Mouse (Mus musculus) bone marrow, adult 2 months (tissue): ENCODE data around the gene Rps8. TPM values are rescaled to one million over a fixed set of nuclear protein-coding genes. Genes with fewer than 3 reads are reported as not detected.
"Not testable (repeated sequence)": the region's sequence is repeated elsewhere in the genome, so short reads cannot be mapped to it uniquely, and the experiment has no call there.

Source experiments
- H3K27ac ChIP-seq: fragments of 200-500 bp; 2 replicates; pipeline ENCODE4 v1.5.1; 2012; ENCODE audit warnings: low read depth, mild to moderate bottlenecking, control low read depth, inconsistent platforms, low read length; ENCODE audit not compliant: control insufficient read depth, poor library complexity, insufficient read depth
- H3K4me1 ChIP-seq: fragments of 200-500 bp; 2 replicates; pipeline ENCODE4 v1.6.1; 2011; ENCODE audit warnings: low read length; ENCODE audit not compliant: control insufficient read depth, insufficient read depth
- H3K4me3 ChIP-seq: fragments of 200-500 bp; replicated peaks from 2 replicates; pipeline ENCODE3; 2011; ENCODE audit warnings: mild to moderate bottlenecking, low read depth, low read length, control low read depth; ENCODE audit not compliant: control insufficient read depth
- CTCF ChIP-seq: fragments of 200-500 bp; IDR thresholded peaks from 2 replicates; pipeline ENCODE4 v1.5.1; 2011; ENCODE audit warnings: low read length, control low read depth; ENCODE audit not compliant: control insufficient read depth, insufficient read depth
- POLR2A ChIP-seq: fragments of 200-500 bp; IDR thresholded peaks from 2 replicates; pipeline ENCODE4 v1.6.1; 2011; ENCODE audit warnings: low read depth, mild to moderate bottlenecking, control low read depth, low read length, borderline replicate concordance; ENCODE audit not compliant: control insufficient read depth
- WGBS: fragments of 180-500 bp; shearing (Covaris S2); methylation state at CpG from one replicate; pipeline ENCODE4 v1.1.7; 2018; 5-methylcytosine and 5-hydroxymethylcytosine counted together
- polyA plus RNA-seq: library from polyadenylated mRNA; stranded (reverse); fragments of >200 nt; gene quantifications from 2 replicates; pipeline ENCODE4 v1.2.4, GENCODE M21; 2011; ENCODE audit warnings: low replicate concordance; ENCODE audit not compliant: missing spikeins, insufficient read depth, insufficient read length

Rps8 gene
- polyA plus RNA-seq = 2,334 and 3,425 TPM in 2 replicates

DNA sequence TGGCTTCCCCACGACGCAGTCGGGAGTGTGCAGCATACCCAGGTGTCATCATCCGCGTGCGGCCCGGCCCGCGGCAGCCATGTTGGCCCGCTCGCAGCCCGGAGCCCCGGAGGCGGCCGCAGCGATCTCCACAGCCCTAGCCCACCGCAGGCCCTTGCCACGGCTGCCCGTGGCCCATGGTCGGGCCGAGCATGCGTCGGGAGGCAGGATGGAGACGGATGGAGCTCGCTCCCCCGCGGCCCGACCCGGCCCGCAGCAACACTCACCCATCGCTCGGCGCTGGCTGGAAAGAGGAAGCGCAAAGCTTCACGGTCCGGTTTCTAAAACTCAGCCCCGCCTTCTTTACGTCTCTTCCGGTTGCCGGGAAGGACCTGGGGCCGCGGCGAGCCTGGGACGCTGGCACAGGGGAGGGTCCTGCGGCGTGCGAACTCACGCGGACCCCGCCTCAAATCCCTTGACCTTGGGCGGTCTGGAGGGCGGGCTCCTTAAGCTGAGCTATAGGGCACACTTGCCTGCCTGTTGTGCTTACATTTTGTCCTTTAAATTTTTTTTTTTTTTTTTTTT lies at the start of gene Rps8:
Gene Rps8, minus strand, starts transcription at position 452 of the 564 bp plus-strand sequence.
- TF ChIP-seq POLR2A = peak; percentile 85; the same call in 1 of the 2 replicates
- TF ChIP-seq CTCF = no peak
- H3K4me1 ChIP-seq = no peaks in the 10 kb centered on the region; the same call in 1 of the 2 replicates
- peak within 1 kb of the TSS; percentile 78 for H3K27ac ChIP-seq
- under 1% methylated on average over 52 of the region's 52 CpGs for WGBS
- H3K4me3 ChIP-seq = peak within 1 kb of the TSS; percentile 91

DNA sequence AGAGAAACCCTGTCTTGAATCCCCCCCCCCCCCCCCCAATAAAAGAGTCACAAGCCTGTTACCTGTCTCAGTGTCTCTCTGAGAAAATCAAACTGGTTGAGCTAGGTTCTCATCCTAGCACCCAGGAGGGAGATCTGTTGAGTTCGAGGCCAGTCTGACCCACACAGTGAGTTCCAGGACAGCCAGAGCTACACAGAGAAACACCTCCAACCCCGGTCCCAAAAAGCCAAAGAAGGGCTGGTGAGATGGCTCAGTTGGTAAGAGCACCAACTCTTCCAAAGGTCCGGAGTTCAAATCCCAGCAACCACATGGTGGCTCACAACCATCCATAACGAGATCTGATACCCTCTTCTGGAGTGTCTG lies 46.9 kb upstream of the Rps8 start:
- Histone ChIP-seq H3K4me1 (no peaks in the 10 kb centered on the region), H3K27ac (no peak overlapping the region), H3K4me3 (no peak overlapping the region)
- 63% methylated on average over 4 of the region's 4 CpGs for WGBS
- no peak for TF ChIP-seq POLR2A
- TF ChIP-seq CTCF = no peak

GRCm38 (mm10) chr4:117202046-117202991 lies 46.3 kb upstream of the Rps8 start:
- no peaks in the 10 kb centered on the region for H3K4me1 ChIP-seq
- H3K4me3 ChIP-seq = peak overlapping the region; percentile 45
- TF ChIP-seq CTCF (0 out of 2 replicates have a peak, but pooled peaks have one; percentile 1), POLR2A (no peak)
- WGBS = 2% methylated on average over 25 of the region's 25 CpGs
- no peak overlapping the region for H3K27ac ChIP-seq

DNA sequence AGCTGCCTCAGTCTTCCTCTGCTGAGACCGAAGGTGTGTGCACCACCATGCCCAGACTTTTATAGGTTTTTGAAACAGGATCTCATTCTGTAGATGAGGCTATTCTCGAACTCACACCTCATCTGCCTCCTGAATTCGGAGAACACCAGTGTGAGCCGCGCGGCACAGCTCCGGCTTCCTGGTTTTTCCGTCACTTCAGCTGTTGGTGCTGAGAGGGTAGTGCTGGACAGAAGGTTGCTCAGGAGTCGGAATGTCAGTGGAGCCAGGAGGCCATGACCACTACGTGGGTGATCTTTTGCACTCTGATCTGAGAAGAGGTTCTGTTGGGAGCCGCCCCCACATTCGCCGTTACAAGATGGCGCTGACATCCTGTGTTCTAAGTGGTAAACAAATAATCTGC lies 35.8 kb upstream of the Rps8 start:
- Histone ChIP-seq H3K27ac (no peak overlapping the region), H3K4me1 (peaks cover 1% of the 10 kb centered on the region; the same call in 1 of the 2 replicates), H3K4me3 (no peak overlapping the region)
- WGBS = 91% methylated on average over 14 of the region's 14 CpGs
- TF ChIP-seq POLR2A = no peak
- no peak for TF ChIP-seq CTCF

- TF ChIP-seq POLR2A (no peak), CTCF (no peak)
- Histone ChIP-seq H3K4me1 (peaks cover 1% of the 10 kb centered on the region; the same call in 1 of the 2 replicates), H3K4me3 (no peak overlapping the region), H3K27ac (no peak overlapping the region)
- 84% methylated on average over 7 of the region's 7 CpGs for WGBS
These were observed 34.6 kb upstream of the Rps8 start for GRCm38 (mm10) chr4:117190660-117191059.

DNA sequence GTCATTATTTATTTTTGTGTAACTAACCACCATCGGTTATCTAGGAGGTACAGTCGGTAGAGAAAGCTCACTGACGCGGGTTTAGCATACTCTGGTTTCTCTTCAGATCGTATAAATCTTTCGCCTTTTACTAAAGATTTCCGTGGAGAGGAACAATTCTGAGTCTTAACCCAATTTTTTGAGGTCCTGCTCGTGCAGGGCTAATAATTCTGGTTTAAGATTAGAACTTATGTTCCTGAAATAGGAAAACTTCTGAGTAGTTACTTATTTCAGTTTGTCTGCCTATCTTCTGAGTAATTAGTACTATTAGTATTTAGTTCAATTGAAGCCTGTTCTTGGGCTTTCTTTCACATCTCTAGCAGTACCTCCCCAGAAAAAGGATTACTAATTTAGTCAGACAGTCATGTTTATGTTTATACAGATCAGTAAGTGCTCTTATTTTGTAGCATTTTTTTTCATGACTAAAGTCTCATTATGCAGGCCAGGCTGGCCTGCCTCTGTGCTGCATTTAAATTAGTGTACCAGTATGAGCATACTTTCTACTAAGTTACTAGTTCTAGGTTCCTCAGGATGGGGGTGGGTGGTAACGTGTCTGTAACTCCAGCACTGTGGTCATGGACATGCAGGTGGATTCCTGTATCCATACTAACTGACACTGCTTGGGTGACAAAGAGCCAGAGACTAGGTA lies 34.0 kb upstream of the Rps8 start:
- peak overlapping the region; percentile 18; the same call in 1 of the 2 replicates for H3K27ac ChIP-seq
- H3K4me3 ChIP-seq = no peak overlapping the region
- peak; percentile 45; the same call in 1 of the 2 replicates for TF ChIP-seq POLR2A
- no peak for TF ChIP-seq CTCF
- peaks cover 1% of the 10 kb centered on the region; the same call in 1 of the 2 replicates for H3K4me1 ChIP-seq
- under 1% methylated on average over 9 of the region's 9 CpGs for WGBS

- Histone ChIP-seq H3K27ac (peak overlapping the region; percentile 68), H3K4me1 (peaks cover 1% of the 10 kb centered on the region; the same call in 1 of the 2 replicates), H3K4me3 (peak overlapping the region; percentile 73)
- no peak for TF ChIP-seq POLR2A
- TF ChIP-seq CTCF = peak; percentile 68
- under 1% methylated on average over 16 of the region's 16 CpGs for WGBS
These were observed 33.4 kb upstream of the Rps8 start for GRCm38 (mm10) chr4:117189382-117189855.

DNA sequence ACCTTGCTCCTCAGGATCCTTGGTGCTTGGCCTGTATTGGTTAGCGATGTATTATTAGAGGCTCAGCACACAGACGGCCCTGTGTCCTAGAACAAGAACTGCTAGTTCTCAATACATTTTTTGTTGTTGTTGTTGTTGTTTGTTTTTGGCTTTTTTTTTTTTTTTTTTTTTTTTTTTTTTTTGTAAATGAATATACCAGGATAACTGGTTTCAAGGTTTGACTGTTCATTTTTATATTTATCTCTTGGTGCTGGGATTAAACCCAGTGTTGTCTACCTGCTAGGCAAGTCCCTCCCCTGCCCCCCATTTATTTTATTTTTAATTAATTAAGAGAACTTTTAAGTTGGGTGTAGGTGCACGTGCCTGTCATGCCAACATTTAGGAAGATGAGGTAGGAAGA lies 32.9 kb upstream of the Rps8 start:
- peak overlapping the region; percentile 73 for H3K4me3 ChIP-seq
- peak overlapping the region; percentile 68; the same call in 1 of the 2 replicates for H3K27ac ChIP-seq
- peaks cover 1% of the 10 kb centered on the region; the same call in 1 of the 2 replicates for H3K4me1 ChIP-seq
- no peak for TF ChIP-seq POLR2A
- TF ChIP-seq CTCF = no peak
- WGBS = 45% methylated on average over 3 of the region's 3 CpGs

DNA sequence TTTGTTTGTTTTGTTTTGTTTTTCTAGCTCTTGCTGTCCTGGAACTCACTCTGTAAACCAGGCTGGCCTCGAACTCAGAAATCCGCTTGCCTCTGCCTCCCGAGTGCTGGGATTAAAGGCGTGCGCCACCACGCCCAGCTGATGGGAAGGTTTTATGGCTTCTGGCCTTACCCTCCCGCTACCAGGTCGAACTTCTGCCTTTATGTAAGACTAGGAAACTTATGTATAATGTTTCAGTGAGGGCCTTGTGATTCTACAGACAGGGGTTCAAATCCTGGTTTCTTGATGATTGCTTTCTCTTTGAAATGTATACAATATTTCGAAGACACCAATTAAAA lies 26.7 kb upstream of the Rps8 start:
- H3K4me3 ChIP-seq = peak overlapping the region; percentile 88
- 7% methylated on average over 9 of the region's 9 CpGs for WGBS

More for the DNA sequence above, 26.7 kb upstream of the Rps8 start:
- peak overlapping the region; percentile 42 for H3K27ac ChIP-seq
- H3K4me1 ChIP-seq = not testable (repeated sequence)
